Mouse (Mus musculus): Measurements from ENCODE around the gene Hesx1.

DNA sequence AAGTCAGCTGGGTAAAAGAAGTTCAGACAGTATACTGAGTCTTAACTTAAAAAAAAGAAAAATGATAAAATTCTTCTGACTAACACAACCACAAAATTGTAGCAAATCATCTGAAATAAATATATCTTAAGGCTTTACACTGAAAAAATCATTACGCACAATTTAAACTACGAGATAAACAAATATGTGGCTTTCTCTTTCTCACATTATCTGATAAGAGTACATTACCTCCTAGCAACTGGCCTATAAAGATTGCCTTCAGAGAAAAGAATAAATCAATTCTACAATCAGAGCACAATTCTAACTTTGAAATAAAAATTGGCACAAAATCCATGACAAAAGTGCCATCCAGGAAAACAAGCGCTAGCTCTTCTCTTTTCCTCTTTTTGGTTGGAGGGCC lies 25.1 kb upstream of the Hesx1 start:
- TF ChIP-seq EP300 (IDR thresholded peaks at IDR 0.05) = no peak
- no peak for TF ChIP-seq CTCF (IDR thresholded peaks at IDR 0.05)

Data from lung, postnatal 0 days (tissue).